Mouse (Mus musculus) spleen, adult 2 months (tissue): ENCODE results near the gene Ercc8.
A peak's percentile ranks its signal among the peaks of the same experiment; 100 is the strongest.

Experiments used
- CTCF ChIP-seq: fragments of 200-500 bp; IDR thresholded peaks from 2 replicates; pipeline ENCODE4 v1.5.1; 2011; ENCODE audit warnings: mild to moderate bottlenecking, inconsistent platforms; ENCODE audit not compliant: insufficient read depth, insufficient read length, insufficient replicate concordance; ENCODE audit errors: extremely low read depth
- POLR2A ChIP-seq: fragments of 200-500 bp; IDR thresholded peaks from 2 replicates; pipeline ENCODE4 v1.6.1; 2011; ENCODE audit warnings: low read depth, low read length, inconsistent platforms

DNA sequence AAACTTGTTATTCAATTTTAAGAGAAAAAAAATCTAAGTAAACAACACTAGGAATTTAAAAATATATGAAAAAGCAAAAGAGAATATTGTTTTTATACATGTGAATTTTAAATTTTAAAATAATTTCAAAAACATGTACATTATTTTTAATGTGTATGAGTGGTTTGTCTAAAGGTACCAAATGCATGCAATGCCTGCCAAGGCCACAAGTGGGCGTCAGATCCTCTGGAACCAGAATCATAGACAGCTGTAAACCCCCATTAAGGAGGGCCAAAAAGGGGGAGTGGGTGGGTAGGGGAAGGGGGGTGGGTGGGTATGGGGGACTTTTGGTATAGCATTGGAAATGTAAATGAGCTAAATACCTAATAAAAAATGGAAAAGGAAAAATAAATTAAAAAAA lies 31.4 kb upstream of the Ercc8 start:
- peak; percentile 25; the same call in 1 of the 2 replicates for TF ChIP-seq CTCF
- no peak for TF ChIP-seq POLR2A
